Mouse (Mus musculus) lung, embryonic 14.5 days (tissue): ENCODE measurements around the gene Astn2. TPM values are rescaled to one million over a fixed set of nuclear protein-coding genes. Genes with fewer than 3 reads are reported as not detected.

ENCODE experiments used
- ATAC-seq: fragments of 200-750 bp; cut with Nextera tagmentation; 2 replicates; pipeline ENCODE4 v1.8.0; 2017; ENCODE audit warnings: mild to moderate bottlenecking, moderate TSS enrichment, moderate library complexity; ENCODE audit not compliant: insufficient read depth
- DNase-seq: peaks from one replicate; pipeline ENCODE4 v3.0.0-alpha.2; 2015
- H3K27ac ChIP-seq: fragments of 300-500 bp; sonication (generic); 2 replicates; pipeline ENCODE4 v1.5.1; 2014; ENCODE audit warnings: low read depth, mild to moderate bottlenecking, moderate library complexity
- H3K27me3 ChIP-seq: fragments of 300-500 bp; sonication (generic); 2 replicates; pipeline ENCODE4 v1.6.1; 2014; ENCODE audit warnings: low read length, control low read depth; ENCODE audit not compliant: insufficient read depth
- H3K36me3 ChIP-seq: fragments of 300-500 bp; sonication (generic); 2 replicates; pipeline ENCODE4 v1.6.1; 2014; ENCODE audit warnings: control low read depth; ENCODE audit not compliant: insufficient read depth
- H3K4me1 ChIP-seq: fragments of 300-500 bp; sonication (generic); 2 replicates; pipeline ENCODE4 v1.6.1; 2014; ENCODE audit warnings: antibody characterized with exemption, control low read depth; ENCODE audit not compliant: insufficient read depth
- H3K4me2 ChIP-seq: fragments of 300-500 bp; sonication (generic); 2 replicates; pipeline ENCODE4 v1.6.1; 2014; ENCODE audit warnings: mild to moderate bottlenecking
- H3K4me3 ChIP-seq: fragments of 300-500 bp; sonication (generic); 2 replicates; pipeline ENCODE4 v1.5.1; 2014; ENCODE audit warnings: low read depth, low read length
- H3K9ac ChIP-seq: fragments of 300-500 bp; sonication (generic); 2 replicates; pipeline ENCODE4 v1.6.1; 2014
- H3K9me3 ChIP-seq: fragments of 300-500 bp; sonication (generic); 2 replicates; pipeline ENCODE4 v1.6.1; 2016; ENCODE audit warnings: low read depth, low read length, control low read depth
- CTCF ChIP-seq: IDR thresholded peaks from 2 replicates; pipeline ENCODE4 v1.5.1; 2016; ENCODE audit warnings: antibody characterized with exemption, low read depth
- WGBS: fragments of 180-500 bp; shearing (Covaris S2); extraction: QIAGEN DNeasy Blood & Tissue Kit; methylation state at CpG from one replicate; pipeline ENCODE4 v1.1.7; 2014; 5-methylcytosine and 5-hydroxymethylcytosine counted together
- polyA plus RNA-seq: library from polyadenylated mRNA; unstranded; fragments of >200 nt; fragmentation: Nextera tagmentation; extraction: Ambion mirVana; gene quantifications from 2 replicates; pipeline ENCODE4 v1.2.1, GENCODE M21; 2014

Gene Astn2
- polyA plus RNA-seq, 1 experiment from 2014 or later, result 1.1 TPM

DNA sequence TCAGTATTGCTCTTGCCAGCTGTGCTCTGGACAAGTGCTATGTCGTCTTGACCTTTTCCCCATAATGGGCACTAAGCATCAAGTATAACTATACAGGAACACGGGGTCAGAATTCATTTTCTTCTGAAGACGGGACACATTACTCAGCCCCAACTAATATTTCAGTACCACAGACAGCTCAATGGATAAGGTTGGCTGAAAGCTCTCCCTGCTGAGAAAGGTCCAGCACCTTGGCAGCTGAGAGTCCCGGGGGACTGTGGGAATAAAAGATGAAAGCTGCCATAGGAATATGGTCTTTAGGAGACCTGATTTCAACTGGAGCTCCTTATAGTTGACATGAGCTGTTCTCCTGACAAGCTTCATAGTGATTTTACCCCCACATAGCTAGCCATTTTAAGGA lies 421.5 kb downstream of the Astn2 start:
- H3K4me3 ChIP-seq, result no peak overlapping the region
- no peak overlapping the region for H3K9ac ChIP-seq
- no peak overlapping the region for H3K4me2 ChIP-seq
- H3K4me1 ChIP-seq, result no peaks in the 10 kb centered on the region
- DNase-seq (peak; percentile 59), ATAC-seq (no peak)
- no peaks in the 10 kb centered on the region for H3K27me3 ChIP-seq
- H3K9me3 ChIP-seq, result no peaks in the 10 kb centered on the region
- TF ChIP-seq CTCF, result no peak
- 35% methylated on average over 4 of the region's 4 CpGs for WGBS
- H3K27ac ChIP-seq, result no peak overlapping the region
- no peaks in the 10 kb centered on the region for H3K36me3 ChIP-seq

DNA sequence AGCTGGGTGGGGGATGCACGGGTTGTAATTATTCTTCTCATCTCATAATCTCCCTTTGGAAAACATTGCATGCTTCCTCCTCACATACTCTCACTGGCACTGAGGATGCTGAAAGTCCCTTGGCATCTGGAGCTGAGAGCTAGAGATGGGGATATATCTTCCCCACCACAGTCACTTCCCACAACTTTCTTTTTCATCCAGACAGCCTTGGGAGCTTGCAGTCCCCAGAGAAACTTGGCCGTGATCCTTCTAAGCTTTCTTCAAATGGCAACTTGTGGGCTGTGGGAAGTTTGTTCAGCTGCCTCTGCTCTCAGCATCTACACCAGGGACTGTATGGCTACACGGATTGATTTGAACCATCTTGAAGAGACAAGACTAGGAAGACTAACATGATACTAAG lies 428.2 kb downstream of the Astn2 start:
- Histone ChIP-seq H3K9me3 (no peaks in the 10 kb centered on the region), H3K27ac (no peak overlapping the region), H3K36me3 (no peaks in the 10 kb centered on the region), H3K9ac (no peak overlapping the region), H3K4me1 (no peaks in the 10 kb centered on the region), H3K27me3 (no peaks in the 10 kb centered on the region), H3K4me2 (no peak overlapping the region), H3K4me3 (no peak overlapping the region)
- no peak for TF ChIP-seq CTCF
- DNase-seq (no peak), ATAC-seq (no peak)
- WGBS, result 67% methylated on average over 3 of the region's 3 CpGs

DNA sequence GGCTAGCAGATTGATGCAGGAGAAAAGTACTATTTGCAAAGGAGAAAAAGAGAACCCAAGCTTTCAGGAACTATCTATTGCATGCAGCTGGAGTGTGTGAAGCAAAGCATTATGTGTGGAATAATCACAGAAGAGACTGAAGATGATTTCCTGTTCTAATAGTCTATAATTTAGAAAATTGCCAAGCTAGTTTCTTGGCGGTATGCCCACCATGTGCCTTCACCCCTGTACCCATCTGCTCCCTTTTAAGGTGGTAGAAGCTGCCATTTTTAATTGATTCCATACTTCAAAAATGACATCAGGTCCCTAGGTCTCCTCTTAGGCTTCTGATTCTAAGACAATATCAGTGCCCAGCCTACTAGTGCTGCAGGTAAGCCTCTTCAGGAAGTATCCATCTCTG lies 432.0 kb downstream of the Astn2 start:
- WGBS, result 80% methylated on average over 1 of the region's 1 CpGs
- H3K9ac ChIP-seq, result no peak overlapping the region
- no peak overlapping the region for H3K4me2 ChIP-seq
- no peaks in the 10 kb centered on the region for H3K9me3 ChIP-seq
- no peak for DNase-seq
- H3K27ac ChIP-seq, result no peak overlapping the region
- no peak overlapping the region for H3K4me3 ChIP-seq
- no peaks in the 10 kb centered on the region for H3K4me1 ChIP-seq
- H3K27me3 ChIP-seq, result no peaks in the 10 kb centered on the region
- no peaks in the 10 kb centered on the region for H3K36me3 ChIP-seq
- ATAC-seq, result no peak
- no peak for TF ChIP-seq CTCF

DNA sequence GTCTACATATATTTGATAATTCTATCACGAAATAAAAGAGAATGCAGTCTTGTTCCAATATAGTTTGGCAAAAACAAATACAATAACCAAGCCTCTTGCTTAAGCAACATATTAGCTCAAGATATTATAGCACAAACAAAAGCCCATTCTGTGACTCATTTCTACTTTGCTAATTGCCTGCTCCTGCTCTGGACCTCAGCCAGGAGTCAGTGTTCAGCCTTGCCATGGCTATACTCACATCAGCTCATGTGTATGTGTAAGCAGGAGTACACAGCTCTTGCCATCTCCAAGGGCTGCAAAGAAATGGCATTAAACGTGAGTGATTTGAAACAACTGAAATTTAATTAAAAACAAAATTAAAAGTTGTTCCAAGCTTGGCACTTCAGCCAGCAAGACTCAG lies 435.1 kb downstream of the Astn2 start:
- no peaks in the 10 kb centered on the region for H3K27me3 ChIP-seq
- no peak overlapping the region for H3K9ac ChIP-seq
- no peak for TF ChIP-seq CTCF
- no peak overlapping the region for H3K4me2 ChIP-seq
- no peak overlapping the region for H3K27ac ChIP-seq
- ATAC-seq (no peak), DNase-seq (no peak)
- no peaks in the 10 kb centered on the region for H3K4me1 ChIP-seq
- no peaks in the 10 kb centered on the region for H3K36me3 ChIP-seq
- H3K9me3 ChIP-seq, result no peaks in the 10 kb centered on the region
- WGBS, result 70% methylated on average over 2 of the region's 2 CpGs
- no peak overlapping the region for H3K4me3 ChIP-seq

DNA sequence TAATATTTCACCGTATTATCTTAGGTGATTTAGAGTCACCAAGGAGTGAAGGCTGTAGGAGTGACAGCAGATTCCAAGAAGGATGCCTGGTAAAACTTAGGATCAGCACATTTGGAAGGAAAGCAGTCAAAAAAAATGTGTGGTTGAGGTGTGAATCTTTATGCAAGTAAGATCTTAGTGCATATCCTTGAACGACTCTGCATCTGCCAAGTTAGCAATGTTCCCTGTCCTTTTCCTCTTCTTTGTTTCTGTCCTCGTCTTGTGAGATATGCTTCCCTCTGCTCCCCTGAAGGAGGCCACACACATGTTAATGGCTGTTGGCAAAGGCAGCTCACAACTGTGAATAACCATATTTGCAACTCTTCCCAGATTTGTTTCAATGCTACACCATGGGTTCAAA lies 439.8 kb downstream of the Astn2 start:
- H3K9me3 ChIP-seq, result no peaks in the 10 kb centered on the region
- H3K4me3 ChIP-seq, result no peak overlapping the region
- no peak overlapping the region for H3K9ac ChIP-seq
- DNase-seq (no peak), ATAC-seq (no peak)
- H3K4me2 ChIP-seq, result no peak overlapping the region
- H3K27me3 ChIP-seq, result no peaks in the 10 kb centered on the region
- WGBS, result 63% methylated on average over 3 of the region's 3 CpGs
- no peaks in the 10 kb centered on the region for H3K36me3 ChIP-seq
- TF ChIP-seq CTCF, result no peak
- no peak overlapping the region for H3K27ac ChIP-seq
- H3K4me1 ChIP-seq, result no peaks in the 10 kb centered on the region

DNA sequence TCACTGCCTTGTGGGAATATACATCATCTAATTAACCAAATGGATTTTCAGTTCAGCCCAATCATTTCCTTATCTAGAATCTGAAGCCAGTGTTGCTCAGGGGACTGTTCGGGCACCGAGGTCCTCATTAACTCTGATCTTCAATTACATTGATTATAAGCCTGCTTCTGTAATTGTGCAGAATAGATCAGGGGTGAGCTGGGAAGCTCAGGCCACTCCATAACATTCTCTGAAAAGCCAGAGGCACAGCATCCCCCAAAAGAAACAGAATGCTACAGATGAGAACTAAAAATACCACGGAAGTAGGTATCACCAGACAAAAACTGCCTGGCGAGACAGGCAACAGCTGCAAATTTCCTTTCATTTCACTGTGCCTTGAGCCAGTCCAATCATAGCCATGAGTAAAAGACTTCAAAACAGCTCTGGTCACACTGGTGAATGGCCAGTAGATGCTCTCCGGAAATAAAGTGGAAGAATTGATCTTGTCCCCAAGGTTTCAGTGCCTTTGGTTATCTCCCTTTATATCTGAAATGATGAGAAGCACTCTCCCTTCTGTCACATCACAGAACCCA lies 445.1 kb downstream of the Astn2 start:
- 0 out of 2 replicates have a peak, but pooled peaks have one; percentile 47 for ATAC-seq
- H3K9me3 ChIP-seq, result no peaks in the 10 kb centered on the region
- H3K27me3 ChIP-seq, result no peaks in the 10 kb centered on the region
- no peak overlapping the region for H3K4me3 ChIP-seq
- TF ChIP-seq CTCF, result no peak
- no peaks in the 10 kb centered on the region for H3K36me3 ChIP-seq
- H3K4me1 ChIP-seq, result no peaks in the 10 kb centered on the region
- peak; percentile 34 for DNase-seq
- no peak overlapping the region for H3K27ac ChIP-seq
- no peak overlapping the region for H3K9ac ChIP-seq
- WGBS, result 68% methylated on average over 5 of the region's 5 CpGs
- no peak overlapping the region for H3K4me2 ChIP-seq

DNA sequence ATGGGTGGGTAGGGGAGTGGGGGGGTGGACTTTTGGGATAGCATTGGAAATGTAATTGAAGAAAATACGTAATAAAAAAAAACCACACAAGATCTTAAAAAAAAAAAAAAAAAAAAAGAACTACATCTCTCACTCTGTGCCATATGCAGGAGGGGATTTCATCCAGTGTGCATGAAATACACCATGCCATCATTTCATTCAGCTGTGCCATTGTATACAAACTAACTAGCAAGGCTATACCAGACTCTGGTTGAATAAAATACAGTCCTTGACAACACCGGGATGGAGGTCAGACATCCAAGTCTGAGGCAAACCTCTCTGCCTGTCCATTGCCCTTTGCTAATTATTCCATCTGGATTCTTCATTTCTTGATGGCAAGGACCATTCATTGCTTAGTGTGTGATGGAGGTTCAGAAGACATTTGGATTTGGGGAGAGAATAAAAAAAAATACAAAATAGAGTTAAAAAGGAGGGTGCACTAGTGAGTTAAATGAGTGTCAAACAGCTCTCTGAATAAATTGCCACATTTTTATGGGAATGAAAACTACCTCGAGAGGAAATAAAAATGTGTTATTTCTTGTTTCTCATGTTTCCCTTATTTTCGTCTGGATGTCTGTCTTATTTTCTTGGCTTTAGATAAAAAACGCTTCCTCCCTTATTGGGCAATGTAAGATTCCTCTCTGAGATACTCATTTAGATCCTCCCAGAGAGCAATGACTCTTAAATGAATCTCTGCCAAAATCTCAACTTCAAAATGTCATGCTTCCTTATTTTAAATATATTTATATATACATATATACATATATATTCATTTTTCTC lies 445.8 kb downstream of the Astn2 start:
- ATAC-seq (no peak), DNase-seq (peak; percentile 33)
- H3K9ac ChIP-seq, result no peak overlapping the region
- no peaks in the 10 kb centered on the region for H3K36me3 ChIP-seq
- H3K4me1 ChIP-seq, result no peaks in the 10 kb centered on the region
- H3K4me3 ChIP-seq, result no peak overlapping the region
- WGBS, result 67% methylated on average over 5 of the region's 5 CpGs
- H3K27ac ChIP-seq, result no peak overlapping the region
- H3K9me3 ChIP-seq, result no peaks in the 10 kb centered on the region
- no peak for TF ChIP-seq CTCF
- H3K27me3 ChIP-seq, result no peaks in the 10 kb centered on the region
- H3K4me2 ChIP-seq, result no peak overlapping the region
